Mouse (Mus musculus) embryonic facial prominence, embryonic 10.5 days (tissue): ENCODE measurements at regions not wholly inside any gene's neighbourhood (a gene's known extent, or its start where the extent isn't known, plus 50 kb on each side); places are given as distances from the start of the nearest gene placed in this dataset.

Experiments used
- DNase-seq: peaks from one replicate; pipeline ENCODE4 v3.0.0-alpha.2; 2017; ENCODE audit warnings: low spot score
- H3K27ac ChIP-seq: fragments of 300-500 bp; sonication (generic); replicated peaks from 2 replicates; pipeline ENCODE4 v1.5.1; 2016; ENCODE audit warnings: mild to moderate bottlenecking
- H3K27me3 ChIP-seq: fragments of 300-500 bp; sonication (generic); replicated peaks from 2 replicates; pipeline ENCODE4 v1.6.1; 2016; ENCODE audit warnings: low read depth, mild to moderate bottlenecking; ENCODE audit not compliant: poor library complexity, severe bottlenecking
- H3K36me3 ChIP-seq: fragments of 300-500 bp; sonication (generic); replicated peaks from 2 replicates; pipeline ENCODE4 v1.6.1; 2016; ENCODE audit warnings: mild to moderate bottlenecking, moderate library complexity
- H3K4me1 ChIP-seq: fragments of 300-500 bp; sonication (generic); 2 replicates; pipeline ENCODE4 v1.6.1; 2016
- H3K4me3 ChIP-seq: fragments of 300-500 bp; sonication (generic); 2 replicates; pipeline ENCODE4 v1.5.1; 2016; ENCODE audit warnings: mild to moderate bottlenecking, moderate library complexity
- H3K9me3 ChIP-seq: fragments of 300-500 bp; sonication (generic); 2 replicates; pipeline ENCODE4 v1.6.1; 2016; ENCODE audit warnings: mild to moderate bottlenecking
- WGBS: fragments of 180-500 bp; shearing (Covaris S2); methylation state at CpG from one replicate; pipeline ENCODE4 v1.1.7; 2016; 5-methylcytosine and 5-hydroxymethylcytosine counted together

DNA sequence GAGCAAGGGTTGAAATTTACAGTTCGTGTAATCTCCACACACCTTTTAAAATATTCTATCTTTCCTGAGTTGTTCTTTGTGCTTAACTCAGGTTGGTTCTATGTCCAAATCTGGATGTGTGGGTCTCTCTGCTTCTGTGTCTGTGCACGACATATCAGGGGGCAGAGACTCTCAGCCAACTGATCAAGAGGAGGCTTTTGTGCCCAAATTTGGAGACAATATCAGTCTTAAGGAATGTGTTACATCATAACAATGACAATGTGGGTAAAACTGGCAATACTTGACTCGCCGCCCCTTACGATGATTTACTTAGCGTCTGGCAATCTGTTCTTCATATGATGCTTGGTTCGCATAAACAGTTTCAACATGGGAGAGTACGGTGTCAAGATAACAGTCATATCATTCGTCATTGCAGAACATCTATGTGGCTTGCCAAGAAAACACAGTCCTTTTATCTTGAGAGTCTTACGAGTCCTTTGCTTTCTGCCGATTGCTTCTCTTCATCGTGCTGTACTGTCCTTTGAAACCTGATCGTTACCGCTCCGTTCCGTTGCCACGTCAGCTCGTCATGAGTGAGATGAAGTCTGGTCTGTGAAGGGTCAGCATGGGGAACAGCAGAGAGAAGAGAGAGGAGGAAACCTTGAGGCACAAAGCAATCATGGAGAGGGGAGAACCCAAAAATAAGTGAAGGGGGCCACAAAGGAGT, 2212.9 kb upstream of the Gm7489 start:
- Histone ChIP-seq H3K4me1 (peaks cover 4% of the 10 kb centered on the region; the same call in 1 of the 2 replicates), H3K4me3 (no peak overlapping the region), H3K36me3 (no peaks in the 10 kb centered on the region), H3K27me3 (no peaks in the 10 kb centered on the region), H3K9me3 (no peaks in the 10 kb centered on the region), H3K27ac (no peak overlapping the region)
- WGBS = 90% methylated on average over 18 of the region's 18 CpGs
- DNase-seq = no peak

DNA sequence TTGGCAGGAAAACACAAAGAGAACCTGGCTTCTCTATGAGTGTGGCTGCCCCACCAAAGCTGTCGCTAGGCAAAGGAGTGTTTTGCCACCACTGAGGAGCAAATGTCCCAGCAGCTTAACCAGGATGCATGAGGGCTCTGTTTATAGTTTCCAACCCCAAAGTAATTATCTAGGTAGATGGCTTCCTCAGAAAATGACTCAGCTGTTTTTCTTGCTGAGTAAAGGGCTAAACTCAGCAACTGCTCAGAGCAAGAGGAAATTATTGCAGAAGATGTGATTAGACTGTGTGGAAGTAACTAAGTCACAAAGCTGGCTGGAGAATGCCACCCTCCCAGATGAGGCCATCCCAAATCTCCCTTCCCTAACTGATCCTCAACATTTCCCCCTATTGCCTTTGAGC, 2211.2 kb upstream of the Gm7489 start:
- Histone ChIP-seq H3K4me1 (peaks cover 4% of the 10 kb centered on the region; the same call in 1 of the 2 replicates), H3K36me3 (no peaks in the 10 kb centered on the region), H3K27me3 (no peaks in the 10 kb centered on the region), H3K4me3 (no peak overlapping the region), H3K27ac (no peak overlapping the region), H3K9me3 (no peaks in the 10 kb centered on the region)
- no peak for DNase-seq
- WGBS = 48% methylated on average over 1 of the region's 1 CpGs

DNA sequence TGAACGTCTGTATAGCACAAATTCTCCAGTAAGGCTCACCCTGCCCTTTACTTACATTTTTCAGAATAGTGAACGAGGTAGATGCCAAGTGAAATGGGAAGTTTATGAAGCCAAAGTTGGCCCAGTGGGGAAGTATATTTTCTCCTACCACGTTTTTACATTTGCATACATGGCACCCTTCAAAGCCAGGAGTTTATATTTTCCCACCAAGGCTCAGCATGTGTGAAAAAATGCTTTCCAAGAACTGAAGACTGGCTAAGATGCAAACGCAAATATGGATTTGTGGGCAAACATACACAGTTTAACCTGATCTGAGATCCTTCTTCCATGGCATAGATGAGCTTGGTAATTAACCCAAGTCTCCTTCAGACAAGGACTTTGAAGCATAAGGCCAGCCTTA, 2209.4 kb upstream of the Gm7489 start:
- no peak for DNase-seq
- H3K27me3 ChIP-seq = no peaks in the 10 kb centered on the region
- no peaks in the 10 kb centered on the region for H3K36me3 ChIP-seq
- 76% methylated on average over 4 of the region's 4 CpGs for WGBS
- peaks cover 4% of the 10 kb centered on the region; the same call in 1 of the 2 replicates for H3K4me1 ChIP-seq
- no peak overlapping the region for H3K4me3 ChIP-seq
- H3K27ac ChIP-seq = no peak overlapping the region
- no peaks in the 10 kb centered on the region for H3K9me3 ChIP-seq

DNA sequence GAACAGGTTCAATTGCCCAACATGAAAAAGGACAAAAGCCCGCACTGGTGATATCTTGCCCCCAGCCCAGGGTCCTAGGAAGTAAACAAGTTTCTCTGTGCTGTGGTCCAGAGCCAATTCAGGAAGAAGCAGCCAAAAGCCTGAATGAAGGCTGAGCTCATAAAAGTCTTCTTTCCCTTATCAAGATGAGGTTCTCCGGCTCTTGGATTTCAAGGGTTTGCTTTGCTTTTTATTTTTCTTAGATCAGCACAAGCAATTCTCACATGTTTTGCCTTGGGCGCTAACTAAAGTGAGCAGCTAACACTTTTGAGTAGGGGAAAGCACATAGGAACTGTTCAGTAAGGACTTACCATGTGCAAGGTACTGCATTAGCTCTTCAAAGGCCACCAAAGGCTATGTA, 2208.0 kb upstream of the Gm7489 start:
- H3K36me3 ChIP-seq = no peaks in the 10 kb centered on the region
- no peak for DNase-seq
- H3K27ac ChIP-seq = no peak overlapping the region
- H3K9me3 ChIP-seq = no peaks in the 10 kb centered on the region
- H3K4me3 ChIP-seq = no peak overlapping the region
- WGBS = 88% methylated on average over 3 of the region's 3 CpGs
- no peaks in the 10 kb centered on the region for H3K27me3 ChIP-seq
- peaks cover 4% of the 10 kb centered on the region; the same call in 1 of the 2 replicates for H3K4me1 ChIP-seq

DNA sequence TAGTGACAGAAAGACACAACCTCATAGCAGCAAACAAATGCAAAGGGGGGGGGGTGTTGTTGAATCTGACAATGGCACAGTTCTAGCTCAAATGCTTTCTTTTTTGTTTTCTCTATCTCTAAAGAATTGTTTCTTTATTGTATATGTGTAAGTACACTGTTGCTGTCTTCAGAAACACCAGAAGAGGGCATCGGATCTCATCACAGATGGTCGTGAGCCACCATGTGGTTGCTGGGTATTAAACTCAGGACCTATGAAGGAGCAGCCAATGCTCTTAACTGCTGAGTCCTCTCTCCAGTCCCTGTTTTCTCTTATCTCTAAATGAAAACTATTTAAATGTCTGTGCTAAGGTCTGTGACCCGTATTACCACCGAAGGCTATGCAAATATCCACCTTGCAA, 2207.4 kb upstream of the Gm7489 start:
- H3K4me1 ChIP-seq = peaks cover 6% of the 10 kb centered on the region
- WGBS = 73% methylated on average over 4 of the region's 4 CpGs
- H3K36me3 ChIP-seq = no peaks in the 10 kb centered on the region
- no peaks in the 10 kb centered on the region for H3K9me3 ChIP-seq
- no peak overlapping the region for H3K27ac ChIP-seq
- no peak overlapping the region for H3K4me3 ChIP-seq
- no peaks in the 10 kb centered on the region for H3K27me3 ChIP-seq
- no peak for DNase-seq

DNA sequence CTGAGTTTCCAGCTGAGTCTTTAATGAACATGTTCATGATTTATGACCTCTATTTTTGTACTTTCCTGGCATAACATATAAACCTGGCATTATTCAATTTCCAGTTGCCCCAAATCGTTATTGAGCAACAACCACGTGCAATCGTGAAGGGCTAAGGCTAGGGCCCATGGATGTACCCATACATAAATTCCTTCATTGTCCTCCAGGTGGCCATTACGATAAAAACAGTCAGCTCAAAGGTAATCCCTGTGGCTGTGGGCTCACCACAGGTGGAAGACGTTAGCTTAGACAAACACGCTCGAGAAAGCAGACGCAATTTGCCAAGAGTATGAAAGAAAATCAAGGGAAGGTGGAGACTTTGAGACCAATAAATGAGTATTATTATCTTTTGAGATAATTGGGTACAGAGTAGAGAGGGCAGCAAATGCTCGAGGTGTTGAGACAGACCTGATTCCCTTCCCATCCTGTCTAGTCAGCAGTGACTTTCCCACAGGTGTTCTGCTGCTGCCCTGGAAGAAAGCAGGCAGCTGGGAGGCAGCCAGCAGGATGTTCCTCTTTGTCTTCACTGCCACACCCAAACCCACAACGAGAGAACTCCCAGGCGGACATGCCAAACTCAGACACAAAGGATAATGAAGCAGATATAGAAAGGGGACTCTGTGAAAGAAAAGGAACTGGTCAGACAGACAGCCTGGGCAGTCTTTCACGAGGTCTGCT, 2205.4 kb upstream of the Gm7489 start:
- DNase-seq = no peak
- H3K9me3 ChIP-seq = no peaks in the 10 kb centered on the region
- H3K27ac ChIP-seq = no peak overlapping the region
- 56% methylated on average over 12 of the region's 12 CpGs for WGBS
- H3K4me1 ChIP-seq = peaks cover 4% of the 10 kb centered on the region; the same call in 1 of the 2 replicates
- H3K4me3 ChIP-seq = no peak overlapping the region
- no peaks in the 10 kb centered on the region for H3K27me3 ChIP-seq
- H3K36me3 ChIP-seq = no peaks in the 10 kb centered on the region

DNA sequence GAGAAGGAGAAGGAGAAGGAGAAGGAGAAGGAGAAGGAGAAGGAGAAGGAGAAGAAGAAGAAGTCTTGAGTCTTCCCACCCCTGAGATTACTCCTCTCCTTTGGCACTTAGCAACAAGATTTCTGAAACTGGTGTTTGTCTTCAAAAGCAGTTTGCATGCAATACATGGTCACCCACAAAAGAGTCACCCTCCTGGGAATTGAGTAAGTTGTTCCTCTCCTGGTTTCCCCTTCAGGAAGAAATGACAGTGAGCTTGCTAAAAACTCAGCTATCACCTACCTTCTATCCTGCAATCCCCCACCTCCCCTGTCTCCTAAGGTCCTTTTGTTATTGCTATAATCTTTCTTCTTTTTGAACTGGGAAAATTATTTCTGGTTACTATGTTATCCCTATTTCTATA, 2204.2 kb upstream of the Gm7489 start:
- DNase-seq = no peak
- no peak overlapping the region for H3K4me3 ChIP-seq
- H3K4me1 ChIP-seq = peaks cover 10% of the 10 kb centered on the region
- no peaks in the 10 kb centered on the region for H3K27me3 ChIP-seq
- no peaks in the 10 kb centered on the region for H3K36me3 ChIP-seq
- H3K27ac ChIP-seq = no peak overlapping the region
- H3K9me3 ChIP-seq = no peaks in the 10 kb centered on the region

DNA sequence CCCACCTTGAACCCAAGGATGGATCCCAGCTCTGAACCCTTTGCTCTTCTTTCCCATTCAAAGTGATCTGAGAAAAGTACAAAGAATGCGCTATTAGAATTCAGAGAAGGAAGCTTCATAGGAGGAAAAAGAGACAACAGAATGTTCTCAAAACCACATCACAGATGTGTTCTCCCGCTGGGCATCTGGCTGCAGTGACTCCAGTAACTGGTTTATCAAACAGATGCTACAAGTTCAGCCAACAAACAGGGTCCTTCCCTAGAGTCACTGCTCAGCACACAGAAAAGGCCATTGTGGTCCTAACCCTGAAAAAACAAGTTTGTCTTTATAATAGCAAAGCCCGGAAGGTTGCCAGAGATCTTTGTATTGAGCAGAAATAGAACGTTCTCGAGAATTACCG, 2203.5 kb upstream of the Gm7489 start:
- H3K9me3 ChIP-seq = no peaks in the 10 kb centered on the region
- H3K27me3 ChIP-seq = no peaks in the 10 kb centered on the region
- H3K4me1 ChIP-seq = peaks cover 10% of the 10 kb centered on the region
- no peak overlapping the region for H3K27ac ChIP-seq
- no peaks in the 10 kb centered on the region for H3K36me3 ChIP-seq
- no peak overlapping the region for H3K4me3 ChIP-seq
- no peak for DNase-seq
- WGBS = 89% methylated on average over 6 of the region's 6 CpGs

DNA sequence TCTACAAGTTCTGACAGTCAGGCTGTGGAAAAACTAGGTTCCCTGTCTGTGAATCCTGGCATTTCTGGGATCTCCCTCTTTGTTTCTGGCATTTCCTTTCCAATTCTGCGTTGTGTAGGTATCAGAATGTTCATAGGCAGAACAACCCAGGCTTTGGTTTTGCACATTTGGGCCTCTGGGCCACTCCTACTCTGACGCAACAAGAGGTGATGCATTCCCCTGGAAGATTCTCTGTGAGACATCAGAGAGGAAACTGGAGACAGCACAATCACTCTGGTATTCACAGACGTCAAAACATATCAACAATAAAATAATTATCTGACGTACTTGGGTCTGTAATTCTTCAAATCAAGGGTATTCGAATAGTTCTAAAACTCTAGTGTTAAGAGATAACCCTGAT, 2202.4 kb upstream of the Gm7489 start:
- H3K36me3 ChIP-seq = no peaks in the 10 kb centered on the region
- no peak overlapping the region for H3K27ac ChIP-seq
- no peak overlapping the region for H3K4me3 ChIP-seq
- no peak for DNase-seq
- H3K9me3 ChIP-seq = no peaks in the 10 kb centered on the region
- WGBS = 78% methylated on average over 5 of the region's 5 CpGs
- no peaks in the 10 kb centered on the region for H3K27me3 ChIP-seq
- peaks cover 10% of the 10 kb centered on the region for H3K4me1 ChIP-seq

DNA sequence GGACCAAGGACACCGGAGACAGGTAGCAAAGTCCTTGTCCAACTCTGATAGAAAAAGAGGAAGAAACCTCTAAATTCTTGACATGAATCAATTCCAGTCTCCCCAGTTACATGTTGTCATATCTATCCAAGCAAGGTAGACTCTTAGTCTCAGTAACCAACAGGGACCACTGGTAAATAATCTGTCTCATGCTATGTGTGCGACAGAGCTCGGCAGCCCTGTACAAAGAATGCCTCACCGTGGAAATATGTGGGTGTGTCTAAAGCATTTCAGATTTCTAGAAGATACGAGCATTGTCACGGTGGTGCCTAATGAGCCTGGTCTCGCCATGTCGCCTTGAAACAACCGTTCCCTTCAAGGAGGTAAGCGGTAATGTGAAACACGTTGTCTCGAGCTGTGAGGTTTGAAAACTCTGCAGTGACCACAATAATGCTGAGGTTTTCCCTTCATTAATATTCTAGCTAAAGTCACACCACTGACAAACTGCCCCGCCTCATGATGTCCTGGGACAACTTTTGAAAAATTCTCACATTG, 2197.6 kb upstream of the Gm7489 start:
- no peaks in the 10 kb centered on the region for H3K27me3 ChIP-seq
- H3K4me1 ChIP-seq = peaks cover 10% of the 10 kb centered on the region
- H3K36me3 ChIP-seq = no peaks in the 10 kb centered on the region
- no peak for DNase-seq
- WGBS = 85% methylated on average over 13 of the region's 13 CpGs
- no peak overlapping the region for H3K27ac ChIP-seq
- no peak overlapping the region for H3K4me3 ChIP-seq
- no peaks in the 10 kb centered on the region for H3K9me3 ChIP-seq

DNA sequence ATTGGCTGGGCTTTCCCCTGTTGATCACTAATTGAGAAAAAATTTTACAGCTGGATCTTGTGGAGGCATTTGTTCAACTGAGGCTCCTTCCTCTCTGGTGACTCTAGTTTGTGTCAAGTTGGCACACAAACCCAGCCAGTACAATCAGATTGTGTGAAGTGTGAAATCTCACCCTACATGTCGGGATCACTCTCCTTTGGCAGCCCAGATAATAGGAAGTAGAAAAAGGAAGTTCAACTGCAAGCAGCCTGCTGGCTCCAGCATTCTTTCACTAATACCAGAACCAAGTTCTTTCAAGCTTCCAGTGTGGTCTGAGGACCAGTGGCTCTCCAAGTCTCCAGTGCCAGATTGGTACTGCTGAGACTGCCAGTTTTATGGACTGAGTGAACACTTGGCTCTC, 2195.2 kb upstream of the Gm7489 start:
- Histone ChIP-seq H3K27me3 (no peaks in the 10 kb centered on the region), H3K36me3 (no peaks in the 10 kb centered on the region), H3K27ac (no peak overlapping the region), H3K4me1 (peaks cover 7% of the 10 kb centered on the region), H3K4me3 (no peak overlapping the region), H3K9me3 (no peaks in the 10 kb centered on the region)
- 84% methylated on average over 1 of the region's 1 CpGs for WGBS
- no peak for DNase-seq

DNA sequence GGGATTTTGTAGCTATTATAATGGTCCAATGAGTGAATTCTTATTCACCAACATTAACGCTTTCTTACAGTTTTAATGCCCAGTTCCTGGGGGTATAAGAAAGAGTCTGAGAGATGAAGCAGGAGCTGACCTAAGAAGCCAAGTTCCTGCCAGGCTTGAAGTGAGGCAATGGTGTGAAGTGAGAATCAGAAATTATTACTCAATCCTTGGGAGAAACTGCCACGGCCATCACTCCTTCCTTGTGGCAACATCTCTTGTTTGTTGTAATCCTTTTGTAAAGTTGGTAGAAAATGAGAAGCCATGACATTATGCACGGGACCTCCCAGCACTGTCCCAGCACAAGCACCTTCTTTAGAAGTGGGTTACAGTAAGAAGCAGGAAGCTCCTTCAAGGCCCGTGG, 2192.0 kb upstream of the Gm7489 start:
- Histone ChIP-seq H3K4me3 (no peak overlapping the region), H3K27ac (no peak overlapping the region), H3K36me3 (no peaks in the 10 kb centered on the region), H3K4me1 (no peaks in the 10 kb centered on the region), H3K27me3 (no peaks in the 10 kb centered on the region), H3K9me3 (no peaks in the 10 kb centered on the region)
- DNase-seq = no peak
- 85% methylated on average over 4 of the region's 4 CpGs for WGBS

DNA sequence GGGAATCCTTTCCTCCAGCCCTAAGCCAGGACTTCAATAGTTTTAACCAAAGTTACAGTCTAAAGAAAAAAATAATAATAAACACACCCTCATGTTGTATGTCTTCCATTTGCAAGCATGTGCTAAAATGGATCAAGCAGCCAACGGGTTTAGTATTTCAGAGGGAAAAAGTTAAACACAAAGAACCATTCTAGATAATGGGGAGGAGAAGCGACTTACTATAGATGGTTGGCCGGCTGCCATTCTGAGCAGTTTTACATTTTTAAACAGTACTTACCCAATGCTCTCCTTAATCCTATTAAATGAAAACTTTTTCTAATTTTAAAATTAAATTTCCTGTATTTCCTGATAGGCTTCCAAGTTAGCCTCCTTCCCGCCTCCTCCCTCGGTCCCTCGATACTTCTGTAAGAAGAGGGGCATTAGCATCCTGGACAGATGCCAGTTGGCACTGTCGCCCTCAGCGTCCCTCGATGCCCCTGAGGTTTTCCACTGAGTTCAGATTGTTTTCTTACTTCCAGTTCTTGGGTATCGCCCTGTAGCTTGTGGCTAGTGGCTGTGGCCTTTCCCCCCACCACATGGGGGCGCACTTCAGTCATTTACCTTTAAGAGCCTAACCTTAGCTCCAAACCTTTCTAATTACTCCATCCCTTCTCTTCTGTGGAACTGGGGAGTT, 2188.2 kb upstream of the Gm7489 start:
- H3K27me3 ChIP-seq = no peaks in the 10 kb centered on the region
- no peak overlapping the region for H3K4me3 ChIP-seq
- H3K36me3 ChIP-seq = no peaks in the 10 kb centered on the region
- no peak overlapping the region for H3K27ac ChIP-seq
- no peak for DNase-seq
- H3K4me1 ChIP-seq = no peaks in the 10 kb centered on the region
- no peaks in the 10 kb centered on the region for H3K9me3 ChIP-seq
- 84% methylated on average over 11 of the region's 11 CpGs for WGBS
